Mouse (Mus musculus): Measurements from ENCODE around the gene 4930544D05Rik. TPM values are rescaled to one million over a fixed set of nuclear protein-coding genes. Genes with fewer than 3 reads are reported as not detected.
"Not testable (repeated sequence)": the region's sequence is repeated elsewhere in the genome, so short reads cannot be mapped to it uniquely, and the experiment has no call there.

The 4930544D05Rik gene
- 0.10 TPM for polyA plus RNA-seq (2012; fragmentation: generic; extraction: Trizol)

DNA sequence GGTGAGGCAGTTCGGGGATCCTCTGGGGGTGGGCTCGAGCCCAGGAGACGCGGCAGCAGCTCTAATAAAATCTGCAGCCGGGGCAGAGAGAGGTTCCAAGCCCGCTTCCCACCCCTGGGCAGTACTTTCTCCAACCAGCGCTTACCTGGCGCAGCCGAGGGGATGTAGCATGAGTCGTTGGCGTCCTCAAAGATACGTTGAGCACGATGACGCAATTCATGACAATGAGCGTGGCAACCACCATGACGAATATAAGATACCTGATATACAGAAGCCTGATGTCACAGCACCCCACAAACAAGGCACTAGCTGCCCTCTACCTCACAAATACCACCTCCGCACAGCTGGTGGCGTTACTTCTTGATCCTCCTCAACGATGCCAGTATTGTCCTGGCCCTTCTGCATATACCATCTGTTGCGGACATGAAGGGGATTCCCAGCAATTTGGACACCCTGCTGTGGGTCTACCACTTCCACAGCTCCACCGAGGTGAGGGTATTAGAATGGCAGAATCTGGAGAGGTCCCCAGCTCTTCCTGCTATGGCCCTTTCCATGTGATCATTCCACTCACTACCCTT lies at the start of gene 4930544D05Rik:
Gene 4930544D05Rik (plus strand): TSS at position 333 of the 578 bp plus-strand sequence.
- no peak within 1 kb of the TSS for H3K4me2 ChIP-seq (ENCODE audit: low read depth)
- TF ChIP-seq CEBPB (IDR thresholded peaks at IDR 0.05; ENCODE audit: insufficient read depth, poor library complexity, severe bottlenecking), result no peak
- no peaks in the 10 kb centered on the region for H3K27me3 ChIP-seq (ENCODE audit: control insufficient read depth, insufficient read depth, insufficient read length)
- H3K36me3 ChIP-seq (ENCODE audit: control insufficient read depth, insufficient read depth), result peaks cover 7% of the 10 kb centered on the region
- H3K79me2 ChIP-seq (ENCODE audit: control insufficient read depth, insufficient read depth), result no peaks in the 10 kb centered on the region
- H3K4me3 ChIP-seq, result no peak within 1 kb of the TSS
- no peak within 1 kb of the TSS for H3ac ChIP-seq (ENCODE audit: control insufficient read depth, insufficient read length)

DNA sequence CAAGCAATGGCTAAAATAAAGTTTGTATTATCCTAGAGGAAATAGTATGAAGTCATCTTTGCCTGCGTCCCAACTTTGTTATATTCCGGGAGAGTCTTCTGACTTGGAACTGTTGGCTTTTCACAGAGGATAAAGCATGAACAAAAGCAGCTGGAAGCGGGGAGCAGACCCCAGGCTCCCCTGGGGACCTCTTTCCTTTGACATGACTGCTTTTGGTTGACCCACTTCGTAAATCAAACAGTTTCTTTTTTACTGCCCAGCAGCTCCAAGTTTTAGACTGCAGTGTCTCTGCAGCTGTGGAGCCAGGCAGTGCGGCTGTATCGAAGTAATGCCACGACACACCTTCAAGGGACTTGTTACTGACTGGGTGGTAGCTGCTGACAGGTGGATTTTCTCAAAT lies 49.1 kb upstream of the 4930544D05Rik start:
- Histone ChIP-seq H3K27me3 (ENCODE audit: control insufficient read depth, insufficient read depth, insufficient read length) (no peaks in the 10 kb centered on the region), H3K4me2 (ENCODE audit: low read depth) (no peak overlapping the region), H3ac (ENCODE audit: control insufficient read depth, insufficient read length) (no peak overlapping the region), H3K79me2 (ENCODE audit: control insufficient read depth, insufficient read depth) (peaks cover 77% of the 10 kb centered on the region), H3K4me3 (no peak overlapping the region), H3K36me3 (ENCODE audit: control insufficient read depth, insufficient read depth) (no peaks in the 10 kb centered on the region)
- TF ChIP-seq CEBPB (IDR thresholded peaks at IDR 0.05; ENCODE audit: insufficient read depth, poor library complexity, severe bottlenecking), result no peak
- TF ChIP-seq REST (IDR thresholded peaks at IDR 0.05; ENCODE audit: insufficient read depth, insufficient read length), result no peak
- TF ChIP-seq POLR2A (IDR thresholded peaks at IDR 0.05; ENCODE audit: insufficient read length, low read depth), result no peak
- TF ChIP-seq MYOG (IDR thresholded peaks at IDR 0.05; ENCODE audit: control insufficient read depth in 1 of 3, insufficient read depth in 1 of 3, insufficient read length in 2 of 3, low read depth in 2 of 3), result no peak
- TF ChIP-seq MAX (IDR thresholded peaks at IDR 0.05; ENCODE audit: low read depth), result no peak
- no peak for TF ChIP-seq E2F4 (IDR thresholded peaks at IDR 0.05; ENCODE audit: insufficient read depth)
- TF ChIP-seq SRF (IDR thresholded peaks at IDR 0.05; ENCODE audit: control insufficient read depth, insufficient read length, low read depth), result no peak
- no peak for TF ChIP-seq USF1 (IDR thresholded peaks at IDR 0.05; ENCODE audit: low read depth)
- no peak for TF ChIP-seq MYOD1 (IDR thresholded peaks at IDR 0.05; ENCODE audit: control insufficient read depth in 1 of 3, insufficient read length in 2 of 3, low read depth in 2 of 3)
- TF ChIP-seq TCF12 (IDR thresholded peaks at IDR 0.05; ENCODE audit: insufficient read depth, poor library complexity, severe bottlenecking), result no peak
- TF ChIP-seq POLR2AphosphoS2 (IDR thresholded peaks at IDR 0.05; ENCODE audit: insufficient read length, low read depth), result no peak
- no peak for TF ChIP-seq TCF3 (IDR thresholded peaks at IDR 0.05; ENCODE audit: insufficient read length, low read depth)

DNA sequence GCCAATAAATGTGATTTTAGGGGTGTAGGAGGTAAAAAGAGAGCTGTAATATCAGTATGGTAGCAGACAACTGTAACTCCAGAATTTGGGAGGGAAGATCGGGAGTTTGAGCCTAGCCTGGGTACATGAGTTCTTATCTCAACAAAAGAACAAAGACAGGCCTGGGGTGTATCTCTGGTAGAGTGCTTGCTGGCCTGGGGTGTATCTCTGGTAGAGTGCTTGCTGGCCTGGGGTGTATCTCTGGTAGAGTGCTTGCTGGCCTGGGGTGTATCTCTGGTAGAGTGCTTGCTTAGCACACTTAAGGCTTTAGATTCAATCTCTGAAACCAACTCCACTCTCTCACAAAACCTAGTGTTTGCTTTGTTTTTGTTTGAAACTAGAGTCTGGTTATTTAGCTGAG lies 45.0 kb upstream of the 4930544D05Rik start:
- not testable (repeated sequence) for H3K4me3 ChIP-seq; H3K4me2 ChIP-seq (ENCODE audit: low read depth); H3K36me3 ChIP-seq (ENCODE audit: control insufficient read depth, insufficient read depth); H3K27me3 ChIP-seq (ENCODE audit: control insufficient read depth, insufficient read depth, insufficient read length); H3ac ChIP-seq (ENCODE audit: control insufficient read depth, insufficient read length)
- peaks cover 88% of the 10 kb centered on the region for H3K79me2 ChIP-seq (ENCODE audit: control insufficient read depth, insufficient read depth)

DNA sequence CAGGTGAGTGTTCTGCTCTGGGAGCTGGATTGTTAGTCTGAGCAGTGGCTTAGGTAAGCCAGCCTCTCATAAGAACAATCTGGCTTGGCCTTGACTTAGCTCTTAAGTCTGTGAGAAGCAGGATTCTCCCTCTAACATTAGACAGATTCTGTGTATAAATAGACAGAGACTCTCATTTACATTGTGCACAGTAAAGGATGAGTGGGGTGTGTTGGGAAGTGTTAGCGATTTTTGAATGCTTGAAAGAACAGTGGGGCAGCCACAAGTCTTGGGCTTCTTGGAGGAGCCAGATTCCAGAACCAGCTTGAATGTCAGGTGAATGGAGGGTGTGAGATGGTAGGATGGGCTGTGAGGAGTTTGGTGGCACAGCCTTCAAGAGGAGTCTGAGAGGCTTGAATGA lies 44.0 kb upstream of the 4930544D05Rik start:
- TF ChIP-seq CEBPB (IDR thresholded peaks at IDR 0.05; ENCODE audit: insufficient read depth, poor library complexity, severe bottlenecking) (no peak), MAX (IDR thresholded peaks at IDR 0.05; ENCODE audit: low read depth) (no peak), MYOG (IDR thresholded peaks at IDR 0.05; ENCODE audit: control insufficient read depth in 1 of 3, insufficient read depth in 1 of 3, insufficient read length in 2 of 3, low read depth in 2 of 3) (no peak), POLR2AphosphoS2 (IDR thresholded peaks at IDR 0.05; ENCODE audit: insufficient read length, low read depth) (no peak), SRF (IDR thresholded peaks at IDR 0.05; ENCODE audit: control insufficient read depth, insufficient read length, low read depth) (no peak), USF1 (IDR thresholded peaks at IDR 0.05; ENCODE audit: low read depth) (no peak), TCF3 (IDR thresholded peaks at IDR 0.05; ENCODE audit: insufficient read length, low read depth) (no peak), E2F4 (IDR thresholded peaks at IDR 0.05; ENCODE audit: insufficient read depth) (no peak), TCF12 (IDR thresholded peaks at IDR 0.05; ENCODE audit: insufficient read depth, poor library complexity, severe bottlenecking) (no peak), MYOD1 (IDR thresholded peaks at IDR 0.05; ENCODE audit: control insufficient read depth in 1 of 3, insufficient read length in 2 of 3, low read depth in 2 of 3) (no peak), POLR2A (IDR thresholded peaks at IDR 0.05; ENCODE audit: insufficient read length, low read depth) (no peak), REST (IDR thresholded peaks at IDR 0.05; ENCODE audit: insufficient read depth, insufficient read length) (no peak)
- Histone ChIP-seq H3K36me3 (ENCODE audit: control insufficient read depth, insufficient read depth) (no peaks in the 10 kb centered on the region), H3K27me3 (ENCODE audit: control insufficient read depth, insufficient read depth, insufficient read length) (no peaks in the 10 kb centered on the region), H3K79me2 (ENCODE audit: control insufficient read depth, insufficient read depth) (peaks cover 90% of the 10 kb centered on the region), H3ac (ENCODE audit: control insufficient read depth, insufficient read length) (no peak overlapping the region), H3K4me2 (ENCODE audit: low read depth) (peak overlapping the region; percentile 9), H3K4me3 (no peak overlapping the region)

DNA sequence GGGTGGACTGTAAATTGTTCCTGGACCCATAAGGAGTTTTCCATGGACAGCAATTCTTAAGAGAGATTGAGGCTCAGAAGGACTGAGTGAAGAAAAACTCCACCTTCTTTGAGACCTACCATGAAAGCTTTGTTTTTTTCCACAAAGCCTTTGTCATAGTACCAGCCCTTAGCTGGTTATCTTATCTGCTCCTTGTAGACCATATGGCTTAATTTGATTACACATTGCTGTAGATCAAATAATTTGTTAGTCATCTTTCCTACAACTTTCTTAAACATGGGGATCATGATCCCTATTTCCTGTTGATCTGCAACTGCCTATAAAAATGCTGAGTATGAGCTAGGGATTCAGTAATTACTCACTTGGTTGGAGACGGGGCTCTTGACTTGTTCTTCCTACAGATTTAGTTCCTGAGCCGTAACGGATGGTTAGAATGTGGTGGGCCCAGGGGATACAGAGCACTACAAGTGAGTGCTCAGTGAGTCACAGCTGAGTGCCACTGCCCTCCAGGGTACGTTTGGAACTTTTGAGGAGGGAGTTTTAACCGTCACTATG lies 43.2 kb upstream of the 4930544D05Rik start:
- no peaks in the 10 kb centered on the region for H3K36me3 ChIP-seq (ENCODE audit: control insufficient read depth, insufficient read depth)
- no peak overlapping the region for H3K4me3 ChIP-seq
- no peak overlapping the region for H3ac ChIP-seq (ENCODE audit: control insufficient read depth, insufficient read length)
- peaks cover 86% of the 10 kb centered on the region for H3K79me2 ChIP-seq (ENCODE audit: control insufficient read depth, insufficient read depth)
- TF ChIP-seq CEBPB (IDR thresholded peaks at IDR 0.05; ENCODE audit: insufficient read depth, poor library complexity, severe bottlenecking) (no peak), POLR2AphosphoS2 (IDR thresholded peaks at IDR 0.05; ENCODE audit: insufficient read length, low read depth) (no peak), TCF3 (IDR thresholded peaks at IDR 0.05; ENCODE audit: insufficient read length, low read depth) (no peak), USF1 (IDR thresholded peaks at IDR 0.05; ENCODE audit: low read depth) (no peak), REST (IDR thresholded peaks at IDR 0.05; ENCODE audit: insufficient read depth, insufficient read length) (no peak), MAX (IDR thresholded peaks at IDR 0.05; ENCODE audit: low read depth) (no peak), MYOG (IDR thresholded peaks at IDR 0.05; ENCODE audit: control insufficient read depth in 1 of 3, insufficient read depth in 1 of 3, insufficient read length in 2 of 3, low read depth in 2 of 3) (no peak), TCF12 (IDR thresholded peaks at IDR 0.05; ENCODE audit: insufficient read depth, poor library complexity, severe bottlenecking) (no peak), E2F4 (IDR thresholded peaks at IDR 0.05; ENCODE audit: insufficient read depth) (no peak), MYOD1 (IDR thresholded peaks at IDR 0.05; ENCODE audit: control insufficient read depth in 1 of 3, insufficient read length in 2 of 3, low read depth in 2 of 3) (no peak), POLR2A (IDR thresholded peaks at IDR 0.05; ENCODE audit: insufficient read length, low read depth) (no peak), SRF (IDR thresholded peaks at IDR 0.05; ENCODE audit: control insufficient read depth, insufficient read length, low read depth) (no peak)
- H3K27me3 ChIP-seq (ENCODE audit: control insufficient read depth, insufficient read depth, insufficient read length), result no peaks in the 10 kb centered on the region
- peak overlapping the region; percentile 77 for H3K4me2 ChIP-seq (ENCODE audit: low read depth)

Measured in myocyte (in vitro differentiated cells).